Mouse (Mus musculus) left cerebral cortex, adult 11 months (tissue): ENCODE data around the gene Ccnd2.

Experiments
- DNase-seq: peaks from one replicate; pipeline ENCODE4 v3.0.0; 2022; ENCODE audit warnings: low spot score

Ccnd2 gene

GRCm38 (mm10) chr6:127148526-127149302, 3.3 kb downstream of the Ccnd2 start:
- no peak for DNase-seq

- peak; percentile 61 for DNase-seq
These were observed 4.3 kb downstream of the Ccnd2 start for GRCm38 (mm10) chr6:127147665-127148064.

- DNase-seq: no peak
These were observed 5.6 kb downstream of the Ccnd2 start for GRCm38 (mm10) chr6:127146322-127146947.

GRCm38 (mm10) chr6:127145464-127146190, 6.4 kb downstream of the Ccnd2 start:
- no peak for DNase-seq

GRCm38 (mm10) chr6:127143576-127144288, 8.3 kb downstream of the Ccnd2 start:
- no peak for DNase-seq

- no peak for DNase-seq
These were observed 8.9 kb downstream of the Ccnd2 start for GRCm38 (mm10) chr6:127143124-127143520.

GRCm38 (mm10) chr6:127142154-127143123, 9.6 kb downstream of the Ccnd2 start:
- no peak for DNase-seq

GRCm38 (mm10) chr6:127138962-127139361, 13.0 kb downstream of the Ccnd2 start:
- no peak for DNase-seq

GRCm38 (mm10) chr6:127133433-127134245, 18.4 kb downstream of the Ccnd2 start:
- DNase-seq: no peak

GRCm38 (mm10) chr6:127132719-127133118, 19.3 kb downstream of the Ccnd2 start:
- DNase-seq: no peak

- no peak for DNase-seq
These were observed 20.0 kb downstream of the Ccnd2 start for GRCm38 (mm10) chr6:127131946-127132345.

GRCm38 (mm10) chr6:127130377-127130776, 21.6 kb downstream of the Ccnd2 start:
- DNase-seq: no peak

- no peak for DNase-seq
These were observed 22.3 kb downstream of the Ccnd2 start for GRCm38 (mm10) chr6:127129659-127130058.

GRCm38 (mm10) chr6:127123506-127123905, 28.5 kb downstream of the Ccnd2 start:
- DNase-seq: no peak

GRCm38 (mm10) chr6:127122996-127123395, 29.0 kb downstream of the Ccnd2 start:
- DNase-seq: no peak

GRCm38 (mm10) chr6:127122221-127122806, 29.7 kb downstream of the Ccnd2 start:
- DNase-seq: no peak

GRCm38 (mm10) chr6:127114753-127115456, 37.1 kb downstream of the Ccnd2 start:
- DNase-seq: no peak

GRCm38 (mm10) chr6:127109402-127109930, 42.5 kb downstream of the Ccnd2 start, which contains the start of gene Tigar:
Gene Tigar (minus strand): TSS chr6:127109557.
- peak; percentile 92 for DNase-seq
